Mouse (Mus musculus): ENCODE data around the gene B4galnt2.

DNA sequence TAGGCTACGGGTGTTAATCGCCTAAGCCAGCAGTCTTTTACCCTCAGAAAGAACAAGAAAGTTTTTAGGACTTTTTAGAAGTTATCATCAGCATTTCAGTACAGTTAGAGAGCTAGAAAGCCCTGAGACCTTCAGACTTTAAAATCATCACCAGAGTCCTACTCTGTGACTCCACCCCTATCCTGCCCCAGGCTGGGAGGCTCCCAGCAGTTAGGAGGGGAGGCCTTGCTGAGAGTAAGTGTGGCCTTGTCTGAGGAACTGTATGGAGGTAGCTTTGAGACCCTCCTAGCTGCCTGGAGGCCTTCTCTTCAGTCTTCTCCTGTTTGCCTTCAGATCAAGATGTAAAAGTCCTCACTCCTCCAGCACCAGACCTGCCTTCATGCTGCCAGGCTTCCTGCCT is 9.5 kb upstream of the B4galnt2 start:
- TF ChIP-seq GATA1 (IDR thresholded peaks at IDR 0.05; ENCODE audit: borderline replicate concordance, low read length) (no peak), FLI1 (IDR thresholded peaks at IDR 0.05; ENCODE audit: low read length) (no peak)

All from megakaryocyte, embryonic 14.5 days (primary cell).